Mouse (Mus musculus) intestine, embryonic 16.5 days (tissue): Measurements from ENCODE around the gene Epha5. TPM values are rescaled to one million over a fixed set of nuclear protein-coding genes. Genes with fewer than 3 reads are reported as not detected.

ENCODE experiments used
- ATAC-seq: fragments of 200-750 bp; cut with Nextera tagmentation; 2 replicates; pipeline ENCODE4 v1.8.0; 2017; ENCODE audit warnings: moderate TSS enrichment, moderate library complexity
- H3K27ac ChIP-seq: fragments of 300-500 bp; sonication (generic); 2 replicates; pipeline ENCODE4 v1.5.1; 2014; ENCODE audit warnings: mild to moderate bottlenecking, low read length
- H3K27me3 ChIP-seq: fragments of 300-500 bp; sonication (generic); replicated peaks from 2 replicates; pipeline ENCODE4 v1.6.1; 2014; ENCODE audit warnings: low read length, control low read depth, mixed read lengths; ENCODE audit not compliant: control insufficient read depth, insufficient read depth
- H3K36me3 ChIP-seq: fragments of 300-500 bp; sonication (generic); 2 replicates; pipeline ENCODE4 v1.6.1; 2014; ENCODE audit warnings: low read length, control low read depth; ENCODE audit not compliant: control insufficient read depth, insufficient read depth
- H3K4me1 ChIP-seq: fragments of 300-500 bp; sonication (generic); 2 replicates; pipeline ENCODE4 v1.6.1; 2014; ENCODE audit warnings: low read length, control low read depth, mixed read lengths; ENCODE audit not compliant: control insufficient read depth, insufficient read depth
- H3K4me2 ChIP-seq: fragments of 300-500 bp; sonication (generic); 2 replicates; pipeline ENCODE4 v1.6.1; 2014; ENCODE audit warnings: low read depth, low read length, control low read depth
- H3K4me3 ChIP-seq: fragments of 300-500 bp; sonication (generic); 2 replicates; pipeline ENCODE4 v1.5.1; 2014; ENCODE audit warnings: mild to moderate bottlenecking, low read length
- H3K9ac ChIP-seq: fragments of 300-500 bp; sonication (generic); 2 replicates; pipeline ENCODE4 v1.6.1; 2014; ENCODE audit warnings: low read depth, low read length
- H3K9me3 ChIP-seq: fragments of 300-500 bp; sonication (generic); 2 replicates; pipeline ENCODE4 v1.6.1; 2016; ENCODE audit warnings: low read length, control low read depth; ENCODE audit not compliant: control insufficient read depth
- WGBS: fragments of 180-500 bp; shearing (Covaris S2); extraction: QIAGEN DNeasy Blood & Tissue Kit; methylation state at CpG from one replicate; pipeline ENCODE4 v1.1.7; 2014; 5-methylcytosine and 5-hydroxymethylcytosine counted together
- polyA plus RNA-seq: library from polyadenylated mRNA; unstranded; fragments of >200 nt; fragmentation: Nextera tagmentation; extraction: Ambion mirVana; gene quantifications from 2 replicates; pipeline ENCODE4 v1.2.1, GENCODE M21; 2015

Gene Epha5
- polyA plus RNA-seq, 1 experiment from 2014 or later, result 0.70 TPM

- Histone ChIP-seq H3K27me3 (no peaks in the 10 kb centered on the region), H3K27ac (no peak overlapping the region), H3K36me3 (no peaks in the 10 kb centered on the region), H3K4me1 (no peaks in the 10 kb centered on the region), H3K4me2 (no peak overlapping the region), H3K9ac (no peak overlapping the region), H3K4me3 (no peak overlapping the region), H3K9me3 (no peaks in the 10 kb centered on the region)
- 76% methylated on average over 1 of the region's 1 CpGs for WGBS
- ATAC-seq, result no peak
Observed at GRCm38 (mm10) chr5:84397085-84397484, 20.1 kb downstream of the Epha5 start.

- H3K9ac ChIP-seq, result no peak overlapping the region
- no peaks in the 10 kb centered on the region for H3K4me1 ChIP-seq
- H3K36me3 ChIP-seq, result no peaks in the 10 kb centered on the region
- H3K4me3 ChIP-seq, result no peak overlapping the region
- ATAC-seq, result no peak
- no peak overlapping the region for H3K4me2 ChIP-seq
- H3K27ac ChIP-seq, result no peak overlapping the region
- no peaks in the 10 kb centered on the region for H3K9me3 ChIP-seq
- 53% methylated on average over 5 of the region's 5 CpGs for WGBS
- no peaks in the 10 kb centered on the region for H3K27me3 ChIP-seq
Observed at GRCm38 (mm10) chr5:84365334-84365733, 51.8 kb downstream of the Epha5 start.

- no peaks in the 10 kb centered on the region for H3K36me3 ChIP-seq
- no peak overlapping the region for H3K4me3 ChIP-seq
- H3K9me3 ChIP-seq, result no peaks in the 10 kb centered on the region
- no peaks in the 10 kb centered on the region for H3K27me3 ChIP-seq
- 66% methylated on average over 3 of the region's 3 CpGs for WGBS
- H3K4me2 ChIP-seq, result no peak overlapping the region
- no peak overlapping the region for H3K9ac ChIP-seq
- H3K27ac ChIP-seq, result no peak overlapping the region
- ATAC-seq, result no peak
- H3K4me1 ChIP-seq, result no peaks in the 10 kb centered on the region
Observed at GRCm38 (mm10) chr5:84359430-84359829, 57.8 kb downstream of the Epha5 start.

- Histone ChIP-seq H3K36me3 (no peaks in the 10 kb centered on the region), H3K9me3 (no peaks in the 10 kb centered on the region), H3K4me1 (no peaks in the 10 kb centered on the region), H3K4me2 (no peak overlapping the region), H3K9ac (no peak overlapping the region), H3K4me3 (no peak overlapping the region), H3K27ac (no peak overlapping the region), H3K27me3 (no peaks in the 10 kb centered on the region)
- ATAC-seq, result no peak
- 78% methylated on average over 5 of the region's 5 CpGs for WGBS
Observed at GRCm38 (mm10) chr5:84353069-84353468, 64.1 kb downstream of the Epha5 start.

GRCm38 (mm10) chr5:84346728-84347499 is 70.3 kb downstream of the Epha5 start:
- WGBS, result 75% methylated on average over 2 of the region's 2 CpGs
- Histone ChIP-seq H3K9ac (no peak overlapping the region), H3K9me3 (no peaks in the 10 kb centered on the region), H3K4me2 (no peak overlapping the region), H3K4me1 (no peaks in the 10 kb centered on the region), H3K36me3 (no peaks in the 10 kb centered on the region), H3K4me3 (no peak overlapping the region), H3K27me3 (no peaks in the 10 kb centered on the region), H3K27ac (no peak overlapping the region)
- no peak for ATAC-seq

- 74% methylated on average over 3 of the region's 3 CpGs for WGBS
- no peaks in the 10 kb centered on the region for H3K9me3 ChIP-seq
- no peak overlapping the region for H3K4me3 ChIP-seq
- no peaks in the 10 kb centered on the region for H3K4me1 ChIP-seq
- no peaks in the 10 kb centered on the region for H3K27me3 ChIP-seq
- H3K9ac ChIP-seq, result no peak overlapping the region
- H3K27ac ChIP-seq, result no peak overlapping the region
- no peaks in the 10 kb centered on the region for H3K36me3 ChIP-seq
- no peak for ATAC-seq
- H3K4me2 ChIP-seq, result no peak overlapping the region
Observed at GRCm38 (mm10) chr5:84335834-84336465, 81.2 kb downstream of the Epha5 start.

GRCm38 (mm10) chr5:84334481-84334880 is 82.7 kb downstream of the Epha5 start:
- Histone ChIP-seq H3K4me1 (no peaks in the 10 kb centered on the region), H3K27me3 (no peaks in the 10 kb centered on the region), H3K4me3 (no peak overlapping the region), H3K36me3 (no peaks in the 10 kb centered on the region), H3K9ac (no peak overlapping the region), H3K9me3 (no peaks in the 10 kb centered on the region), H3K4me2 (no peak overlapping the region), H3K27ac (no peak overlapping the region)
- ATAC-seq, result no peak
- WGBS, result 80% methylated on average over 6 of the region's 6 CpGs

GRCm38 (mm10) chr5:84331631-84332030 is 85.6 kb downstream of the Epha5 start:
- no peak overlapping the region for H3K4me2 ChIP-seq
- ATAC-seq, result no peak
- H3K27me3 ChIP-seq, result no peaks in the 10 kb centered on the region
- WGBS, result 84% methylated on average over 1 of the region's 1 CpGs
- no peak overlapping the region for H3K4me3 ChIP-seq
- H3K36me3 ChIP-seq, result no peaks in the 10 kb centered on the region
- no peak overlapping the region for H3K27ac ChIP-seq
- no peak overlapping the region for H3K9ac ChIP-seq
- H3K9me3 ChIP-seq, result no peaks in the 10 kb centered on the region
- H3K4me1 ChIP-seq, result no peaks in the 10 kb centered on the region

GRCm38 (mm10) chr5:84320553-84320952 is 96.6 kb downstream of the Epha5 start:
- H3K27me3 ChIP-seq, result no peaks in the 10 kb centered on the region
- H3K36me3 ChIP-seq, result no peaks in the 10 kb centered on the region
- ATAC-seq, result no peak
- H3K4me3 ChIP-seq, result no peak overlapping the region
- no peak overlapping the region for H3K27ac ChIP-seq
- WGBS, result 80% methylated on average over 1 of the region's 1 CpGs
- H3K9ac ChIP-seq, result no peak overlapping the region
- H3K9me3 ChIP-seq, result no peaks in the 10 kb centered on the region
- H3K4me2 ChIP-seq, result no peak overlapping the region
- H3K4me1 ChIP-seq, result no peaks in the 10 kb centered on the region
